Mouse (Mus musculus) CH12.LX (cell line): ENCODE results near the gene Tspan32. TPM values are rescaled to one million over a fixed set of nuclear protein-coding genes. Genes with fewer than 3 reads are reported as not detected.

Experiments used
- DNase-seq: peaks from one replicate; pipeline ENCODE4 v3.0.0-alpha.2; 2013; ENCODE audit errors: extremely low read depth
- H3K27ac ChIP-seq: 2 replicates; pipeline ENCODE4 v1.5.1; 2012; ENCODE audit warnings: low read depth, mild to moderate bottlenecking, control low read depth, moderate library complexity; ENCODE audit not compliant: insufficient read depth
- H3K27me3 ChIP-seq: replicated peaks from 2 replicates; pipeline ENCODE3; 2012; ENCODE audit warnings: inconsistent platforms
- H3K36me3 ChIP-seq, 2 experiments: replicated peaks in 1 of 2; 2 replicates each; pipeline versions ENCODE3 to v1.6.1; 2012; ENCODE audit warnings: inconsistent platforms in 1 of 2, low read length in 1 of 2, mild to moderate bottlenecking in 1 of 2, mixed read lengths in 1 of 2, moderate library complexity in 1 of 2; ENCODE audit not compliant: control insufficient read depth in 1 of 2, insufficient read depth in 1 of 2
- H3K4me1 ChIP-seq, 2 experiments: 2 replicates each; pipeline ENCODE4 v1.6.1; 2012; ENCODE audit warnings: inconsistent platforms in 1 of 2, moderate library complexity in 1 of 2; ENCODE audit not compliant: insufficient read depth in 2 of 2, control insufficient read depth in 1 of 2
- H3K4me2 ChIP-seq: 2 replicates; pipeline ENCODE4 v1.6.1; 2012; ENCODE audit warnings: low read depth, mild to moderate bottlenecking, control low read depth; ENCODE audit not compliant: poor library complexity, insufficient read depth, severe bottlenecking
- H3K4me3 ChIP-seq, 3 experiments: fragments of 150-350 bp in 1 of 3; sonication (generic) in 1 of 3; replicated peaks in 1 of 3; 2 replicates each; pipeline versions ENCODE3 to v1.5.1; 2011 to 2012; ENCODE audit warnings: low read depth in 2 of 3, low read length in 2 of 3, mild to moderate bottlenecking in 2 of 3, moderate library complexity in 2 of 3, control low read depth in 1 of 3, improper control_type of control experiment in 1 of 3, inconsistent platforms in 1 of 3, mixed read lengths in 1 of 3; ENCODE audit not compliant: poor library complexity in 1 of 3
- H3K79me2 ChIP-seq: replicated peaks from 2 replicates; pipeline ENCODE4 v1.6.1; 2012; ENCODE audit warnings: mild to moderate bottlenecking, moderate library complexity; ENCODE audit not compliant: control insufficient read depth, poor library complexity, insufficient read depth, severe bottlenecking; ENCODE audit errors: extremely low read depth
- H3K9ac ChIP-seq: 2 replicates; pipeline ENCODE4 v1.6.1; 2012; ENCODE audit warnings: low read depth, mild to moderate bottlenecking, control low read depth, moderate library complexity; ENCODE audit not compliant: insufficient read depth
- H3K9me3 ChIP-seq: replicated peaks from 2 replicates; pipeline ENCODE3; 2012; ENCODE audit warnings: low read length, inconsistent platforms, mixed read lengths
- ETS1 ChIP-seq: conservative IDR thresholded peaks from 2 replicates; pipeline ENCODE4 v1.6.1; 2012; ENCODE audit warnings: low read depth, mild to moderate bottlenecking, inconsistent platforms, low read length, improper control_type of control experiment, moderate library complexity
- HCFC1 ChIP-seq: IDR thresholded peaks from 2 replicates; pipeline ENCODE4 v1.6.1; 2012; ENCODE audit warnings: low read depth, mild to moderate bottlenecking, inconsistent platforms, low read length, improper control_type of control experiment
- JUND ChIP-seq: conservative IDR thresholded peaks from 2 replicates; pipeline ENCODE4 v1.6.1; 2011; ENCODE audit warnings: low read depth, low read length, improper control_type of control experiment
- MEF2A ChIP-seq: IDR thresholded peaks from 2 replicates; pipeline ENCODE4 v1.6.1; 2014; ENCODE audit warnings: low read depth, mild to moderate bottlenecking, inconsistent platforms, low read length, improper control_type of control experiment, borderline replicate concordance
- MYC ChIP-seq: IDR thresholded peaks from 2 replicates; pipeline ENCODE4 v1.6.1; 2011; ENCODE audit warnings: low read depth, mild to moderate bottlenecking, improper control_type of control experiment, low read length
- SIN3A ChIP-seq: IDR thresholded peaks from 2 replicates; pipeline ENCODE4 v1.6.1; 2012; ENCODE audit warnings: low read length, improper control_type of control experiment, inconsistent platforms
- SMC3 ChIP-seq: IDR thresholded peaks from 2 replicates; pipeline ENCODE4 v1.6.1; 2011; ENCODE audit warnings: low read depth, low read length, improper control_type of control experiment
- UBTF ChIP-seq: IDR thresholded peaks from 2 replicates; pipeline ENCODE4 v1.6.1; 2012; ENCODE audit warnings: low read depth, mild to moderate bottlenecking, inconsistent platforms, low read length, improper control_type of control experiment, moderate library complexity
- USF1 ChIP-seq: IDR thresholded peaks from 2 replicates; pipeline ENCODE4 v1.6.1; 2014; ENCODE audit warnings: low read depth, mild to moderate bottlenecking, inconsistent platforms, low read length, improper control_type of control experiment
- ZNF384 ChIP-seq: IDR thresholded peaks from 2 replicates; pipeline ENCODE4 v1.6.1; 2012; ENCODE audit warnings: low read depth, low read length, improper control_type of control experiment, inconsistent platforms
- dilution Hi-C: fragments of 300-500 bp; cut with MboI; formaldehyde crosslinking; loops from 2 replicates; pipeline ENCODE4 v1.14.3; 2020; ENCODE audit warnings: low sequenced_read_pairs; ENCODE audit not compliant: extremely low pct_unique_long_range_greater_than_20kb, extremely low pct_ligation_motif_present
- in situ Hi-C: fragments of 300-500 bp; cut with MboI; formaldehyde crosslinking; loops from 3 replicates; pipeline ENCODE4 v1.14.3; 2019; ENCODE audit warnings: low sequenced_read_pairs, low pct_ligation_motif_present, low pct_unique_long_range_greater_than_20kb, mixed read lengths
- polyA plus RNA-seq: library from polyadenylated mRNA; unstranded; fragments of >175 nt; gene quantifications from 2 replicates; pipeline ENCODE4 v1.2.1, GENCODE M21; 2012; ENCODE audit warnings: low read depth; ENCODE audit not compliant: insufficient read length
- total RNA-seq, 2 experiments: library from RNA; depleted of rRNA; stranded (reverse); fragments of 300-350 nt in 1 of 2; fragments of >200 nt in 1 of 2; gene quantifications; 2 replicates each; pipeline ENCODE4 v1.2.3; 2012 to 2014

Gene Tspan32
- total and polyA plus RNA-seq, 3 experiments, result 28.2 to 34.5 (median 28.6) TPM

GRCm38 (mm10) chr7:143006097-143006755 lies 1.4 kb downstream of the Tspan32 start:
- dilution Hi-C loops (no loop called here), in situ Hi-C loops (loop anchor here (5.0 to 25.0 kb wide), 2 partner anchors 61 to 544 kb away; partner anchors contain the start of genes Lsp1 and Tssc4)
- H3K27ac ChIP-seq, result peak overlapping the region; percentile 82

GRCm38 (mm10) chr7:143006756-143007598 lies 2.1 kb downstream of the Tspan32 start:
- H3K4me1 ChIP-seq, result peaks cover 19 to 51% of the 10 kb centered on the region in 2 experiments
- dilution Hi-C loops (no loop called here), in situ Hi-C loops (loop anchor here (5.0 to 25.0 kb wide), 2 partner anchors 60 to 545 kb away; partner anchors contain the start of genes Lsp1 and Tssc4)
- TF ChIP-seq ZNF384 (peak; percentile 76), MEF2A (no peak), MYC (no peak), USF1 (no peak), JUND (no peak), SMC3 (no peak), SIN3A (no peak)
- peaks cover 21% of the 10 kb centered on the region for H3K79me2 ChIP-seq
- no peaks in the 10 kb centered on the region for H3K27me3 ChIP-seq
- peak overlapping the region; percentile 82 for H3K27ac ChIP-seq
- no peak for DNase-seq
- peak overlapping the region; percentile 79 for H3K4me2 ChIP-seq
- peaks cover 0 to 29% of the 10 kb centered on the region in 2 experiments for H3K36me3 ChIP-seq
- peak overlapping the region; percentile 72 for H3K9ac ChIP-seq
- H3K9me3 ChIP-seq, result no peaks in the 10 kb centered on the region
- peak overlapping the region; percentile 59 to 81 (median 74) for H3K4me3 ChIP-seq

More at GRCm38 (mm10) chr7:143006097-143006755, 1.4 kb downstream of the Tspan32 start:
- DNase-seq, result no peak
- Histone ChIP-seq H3K4me1 (peaks cover 19 to 51% of the 10 kb centered on the region in 2 experiments), H3K4me2 (peak overlapping the region; percentile 79), H3K79me2 (peaks cover 21% of the 10 kb centered on the region), H3K27me3 (no peaks in the 10 kb centered on the region), H3K9me3 (no peaks in the 10 kb centered on the region), H3K9ac (peak overlapping the region; percentile 72), H3K4me3 (peak overlapping the region; percentile 59 to 81 (median 74)), H3K36me3 (peaks cover 0 to 23% of the 10 kb centered on the region in 2 experiments)
- TF ChIP-seq ETS1 (no peak), HCFC1 (no peak), UBTF (0 out of 2 replicates have a peak, but pooled peaks have one; percentile 10)
